Mouse (Mus musculus) MEL (cell line): Measurements from ENCODE around the gene Smurf2. TPM values are rescaled to one million over a fixed set of nuclear protein-coding genes. Genes with fewer than 3 reads are reported as not detected.
A peak's percentile ranks its signal among the peaks of the same experiment; 100 is the strongest.

Experiments
- DNase-seq: peaks from one replicate; pipeline ENCODE4 v3.0.0; 2011; ENCODE audit warnings: low read depth, low spot score
- H3K27ac ChIP-seq: 2 replicates; pipeline ENCODE4 v1.5.1; 2012; ENCODE audit warnings: low read depth, mild to moderate bottlenecking, control low read depth, low read length, moderate library complexity; ENCODE audit not compliant: control insufficient read depth
- H3K27me3 ChIP-seq, 2 experiments: fragments of 150-350 bp in 1 of 2; sonication (generic) in 1 of 2; 2 replicates each; pipeline ENCODE4 v1.6.1; 2012; ENCODE audit warnings: low read length in 2 of 2, mild to moderate bottlenecking in 2 of 2, improper control_type of control experiment in 1 of 2, moderate library complexity in 1 of 2; ENCODE audit not compliant: insufficient read depth in 2 of 2, control insufficient read depth in 1 of 2
- H3K36me3 ChIP-seq, 2 experiments: 2 replicates each; pipeline ENCODE4 v1.6.1; 2012 to 2014; ENCODE audit warnings: low read length in 2 of 2, improper control_type of control experiment in 1 of 2, inconsistent platforms in 1 of 2, mild to moderate bottlenecking in 1 of 2; ENCODE audit not compliant: insufficient read depth in 2 of 2, control insufficient read depth in 1 of 2
- H3K4me1 ChIP-seq, 2 experiments: fragments of 150-350 bp in 1 of 2; sonication (generic) in 1 of 2; 2 replicates each; pipeline ENCODE4 v1.6.1; 2012; ENCODE audit warnings: low read length in 2 of 2, improper control_type of control experiment in 1 of 2, mild to moderate bottlenecking in 1 of 2; ENCODE audit not compliant: insufficient read depth in 2 of 2, control insufficient read depth in 1 of 2
- H3K4me3 ChIP-seq, 2 experiments: fragments of 150-350 bp in 1 of 2; sonication (generic) in 1 of 2; 2 replicates each; pipeline ENCODE4 v1.5.1; 2012; ENCODE audit warnings: low read depth in 2 of 2, low read length in 2 of 2, mild to moderate bottlenecking in 2 of 2, moderate library complexity in 2 of 2, control low read depth in 1 of 2, improper control_type of control experiment in 1 of 2; ENCODE audit not compliant: control insufficient read depth in 1 of 2, insufficient read depth in 1 of 2
- H3K79me2 ChIP-seq: 2 replicates; pipeline ENCODE4 v1.6.1; 2012; ENCODE audit warnings: mild to moderate bottlenecking, low read length, moderate library complexity; ENCODE audit not compliant: control insufficient read depth, poor library complexity, insufficient read depth
- H3K9ac ChIP-seq: 2 replicates; pipeline ENCODE4 v1.6.1; 2012; ENCODE audit warnings: low read depth, mild to moderate bottlenecking, control low read depth, low read length, moderate library complexity; ENCODE audit not compliant: control insufficient read depth, poor library complexity, severe bottlenecking
- H3K9me3 ChIP-seq: fragments of 150-350 bp; sonication (generic); replicated peaks from 2 replicates; pipeline ENCODE4 v1.6.1; 2012; ENCODE audit warnings: mild to moderate bottlenecking, low read length, improper control_type of control experiment, moderate library complexity; ENCODE audit not compliant: insufficient read depth
- BHLHE40 ChIP-seq: IDR thresholded peaks from 2 replicates; pipeline ENCODE4 v1.6.1; 2012; ENCODE audit warnings: low read depth, mild to moderate bottlenecking, inconsistent platforms, low read length, improper control_type of control experiment, borderline replicate concordance
- CHD1 ChIP-seq: IDR thresholded peaks from 2 replicates; pipeline ENCODE4 v1.6.1; 2012; ENCODE audit warnings: low read depth, mild to moderate bottlenecking, inconsistent platforms, low read length, improper control_type of control experiment
- CTCF ChIP-seq, 3 experiments: IDR thresholded peaks in 2 of 3; conservative IDR thresholded peaks in 1 of 3; 2 replicates each; pipeline ENCODE4 v1.5.1; 2011 to 2012; ENCODE audit warnings: low read length in 3 of 3, low read depth in 2 of 3, mild to moderate bottlenecking in 2 of 3, improper control_type of control experiment in 1 of 3, inconsistent platforms in 1 of 3, mixed read lengths in 1 of 3, moderate library complexity in 1 of 3; ENCODE audit not compliant: control insufficient read depth in 1 of 3, insufficient read depth in 1 of 3, poor library complexity in 1 of 3, severe bottlenecking in 1 of 3
- ELF1 ChIP-seq: IDR thresholded peaks from 2 replicates; pipeline ENCODE4 v1.6.1; 2014; ENCODE audit warnings: low read depth, mild to moderate bottlenecking, inconsistent platforms, low read length, improper control_type of control experiment, moderate library complexity
- EP300 ChIP-seq, 2 experiments: IDR thresholded peaks; 2 replicates each; pipeline ENCODE4 v1.6.1; 2011; ENCODE audit warnings: improper control_type of control experiment in 2 of 2, low read length in 2 of 2, low read depth in 1 of 2, mild to moderate bottlenecking in 1 of 2
- HCFC1 ChIP-seq: IDR thresholded peaks from 2 replicates; pipeline ENCODE4 v1.6.1; 2012; ENCODE audit warnings: low read depth, mild to moderate bottlenecking, inconsistent platforms, low read length, improper control_type of control experiment, moderate library complexity
- KAT2A ChIP-seq: conservative IDR thresholded peaks from 2 replicates; pipeline ENCODE4 v1.6.1; 2012; ENCODE audit warnings: low read depth, low read length, improper control_type of control experiment, inconsistent platforms
- MAX ChIP-seq: IDR thresholded peaks from 2 replicates; pipeline ENCODE4 v1.6.1; 2011; ENCODE audit warnings: low read length, improper control_type of control experiment
- MAZ ChIP-seq: IDR thresholded peaks from 2 replicates; pipeline ENCODE4 v1.6.1; 2012; ENCODE audit warnings: low read depth, mild to moderate bottlenecking, inconsistent platforms, low read length, improper control_type of control experiment
- MEF2A ChIP-seq: IDR thresholded peaks from 2 replicates; pipeline ENCODE4 v1.6.1; 2014; ENCODE audit warnings: low read depth, mild to moderate bottlenecking, inconsistent platforms, low read length, improper control_type of control experiment; ENCODE audit not compliant: poor library complexity, insufficient replicate concordance, severe bottlenecking; ENCODE audit errors: extremely low read depth
- MXI1 ChIP-seq: IDR thresholded peaks from 2 replicates; pipeline ENCODE4 v1.6.1; 2011; ENCODE audit warnings: mild to moderate bottlenecking, low read depth, low read length, improper control_type of control experiment
- MYC ChIP-seq: IDR thresholded peaks from 2 replicates; pipeline ENCODE4 v1.6.1; 2011; ENCODE audit warnings: low read depth, mild to moderate bottlenecking, low read length, improper control_type of control experiment, moderate library complexity
- NELFE ChIP-seq: IDR thresholded peaks from 2 replicates; pipeline ENCODE4 v1.6.1; 2011; ENCODE audit warnings: low read depth, low read length, improper control_type of control experiment
- NRF1 ChIP-seq: IDR thresholded peaks from 2 replicates; pipeline ENCODE4 v1.6.1; 2014; ENCODE audit warnings: low read depth, mild to moderate bottlenecking, inconsistent platforms, low read length, improper control_type of control experiment, moderate library complexity; ENCODE audit not compliant: poor library complexity, insufficient read depth, severe bottlenecking
- POLR2A ChIP-seq, 2 experiments: IDR thresholded peaks; 2 replicates each; pipeline ENCODE4 v1.6.1; 2011 to 2012; ENCODE audit warnings: low read length in 2 of 2, mild to moderate bottlenecking in 2 of 2, control low read depth in 1 of 2, improper control_type of control experiment in 1 of 2, low read depth in 1 of 2, moderate library complexity in 1 of 2; ENCODE audit not compliant: control insufficient read depth in 1 of 2, insufficient read depth in 1 of 2, poor library complexity in 1 of 2
- POLR2AphosphoS2 ChIP-seq: IDR thresholded peaks from 2 replicates; pipeline ENCODE4 v1.6.1; 2011; ENCODE audit warnings: low read length, improper control_type of control experiment
- POLR2AphosphoS5 ChIP-seq: IDR thresholded peaks from 2 replicates; pipeline ENCODE4 v1.6.1; 2012; ENCODE audit warnings: low read depth, borderline replicate concordance, mild to moderate bottlenecking, inconsistent platforms, low read length, moderate library complexity, mixed read lengths
- SIN3A ChIP-seq: IDR thresholded peaks from 2 replicates; pipeline ENCODE4 v1.6.1; 2012; ENCODE audit warnings: low read length, improper control_type of control experiment, inconsistent platforms
- TAL1 ChIP-seq: IDR thresholded peaks from 2 replicates; pipeline ENCODE4 v1.6.1; 2012; ENCODE audit warnings: mild to moderate bottlenecking, inconsistent platforms, low read length, moderate library complexity, mixed read lengths
- TCF12 ChIP-seq: IDR thresholded peaks from 2 replicates; pipeline ENCODE4 v1.6.1; 2014; ENCODE audit warnings: low read depth, mild to moderate bottlenecking, inconsistent platforms, low read length, improper control_type of control experiment, moderate library complexity
- UBTF ChIP-seq: IDR thresholded peaks from 2 replicates; pipeline ENCODE4 v1.6.1; 2012; ENCODE audit warnings: low read depth, mild to moderate bottlenecking, inconsistent platforms, low read length, improper control_type of control experiment, moderate library complexity, borderline replicate concordance; ENCODE audit not compliant: insufficient read depth
- USF1 ChIP-seq: IDR thresholded peaks from 2 replicates; pipeline ENCODE4 v1.6.1; 2014; ENCODE audit warnings: low read depth, mild to moderate bottlenecking, inconsistent platforms, low read length, improper control_type of control experiment, moderate library complexity
- ZC3H11A ChIP-seq: IDR thresholded peaks from 2 replicates; pipeline ENCODE4 v1.6.1; 2012; ENCODE audit warnings: low read depth, mild to moderate bottlenecking, inconsistent platforms, low read length, improper control_type of control experiment
- ZMIZ1 ChIP-seq: IDR thresholded peaks from 2 replicates; pipeline ENCODE4 v1.6.1; 2012; ENCODE audit warnings: low read depth, mild to moderate bottlenecking, inconsistent platforms, low read length, improper control_type of control experiment, moderate library complexity
- ZNF384 ChIP-seq: IDR thresholded peaks from 2 replicates; pipeline ENCODE4 v1.6.1; 2012; ENCODE audit warnings: low read depth, mild to moderate bottlenecking, inconsistent platforms, low read length, improper control_type of control experiment
- polyA plus RNA-seq, 2 experiments: library from polyadenylated mRNA; stranded (reverse) in 1 of 2; unstranded in 1 of 2; fragments of >175 nt in 1 of 2; fragments of >200 nt in 1 of 2; gene quantifications; 2 replicates each; pipeline versions ENCODE4 v1.2.1 to v1.2.4; 2012; ENCODE audit warnings: low replicate concordance in 2 of 2, low read depth in 1 of 2; ENCODE audit not compliant: insufficient read length in 2 of 2, insufficient read depth in 1 of 2, missing spikeins in 1 of 2
- total RNA-seq: library from RNA; depleted of rRNA; stranded (reverse); fragments of 300-350 nt; gene quantifications from 2 replicates; pipeline ENCODE4 v1.2.3, GENCODE M21; 2012; rRNA removed

Smurf2 gene
- total RNA-seq (17.5 and 18.2 TPM in 2 replicates), polyA plus RNA-seq (10 to 100 TPM; 15.5 to 67.0 TPM)

- Histone ChIP-seq H3K27me3 (no peaks in the 10 kb centered on the region), H3K4me1 (peaks cover 2 to 5% of the 10 kb centered on the region in 2 experiments; a peak in 3 of 4 replicates), H3K36me3 (peaks cover 0 to 11% of the 10 kb centered on the region in 2 experiments; a peak in 2 of 4 replicates), H3K9ac (peak within 1 kb of the TSS; percentile 98), H3K27ac (peak within 1 kb of the TSS; percentile 62), H3K4me3 (peak within 1 kb of the TSS; percentile 87 to 89), H3K79me2 (peaks cover 27% of the 10 kb centered on the region), H3K9me3 (no peaks in the 10 kb centered on the region)
- DNase-seq, result peak; percentile 89
- TF ChIP-seq USF1 (0 out of 2 replicates have a peak, but pooled peaks have one; percentile 29), UBTF (0 out of 2 replicates have a peak, but pooled peaks have one; percentile 62), CHD1 (no peak), NRF1 (peak; percentile 72), EP300 (IDR thresholded peaks at IDR 0.05; ENCODE audit: low read depth in 1 of 2, low read length in 2 of 2) (no peak), MEF2A (no peak), ZMIZ1 (peak; percentile 95), ZNF384 (no peak), TAL1 (no peak), POLR2A (IDR thresholded peaks at IDR 0.05; ENCODE audit: control insufficient read depth in 1 of 2, insufficient read depth in 1 of 2, low read depth in 1 of 2, low read length in 2 of 2, poor library complexity in 1 of 2) (peak; percentile 99 to 100), SIN3A (peak; percentile 50), TCF12 (peak; percentile 63; the same call in 1 of the 2 replicates), CTCF (IDR thresholded peaks at IDR 0.05 in 2 of 3, conservative IDR thresholded peaks at IDR 0.05 in 1 of 3; ENCODE audit: control insufficient read depth in 1 of 3, insufficient read depth in 1 of 3, low read depth in 2 of 3, low read length in 3 of 3, poor library complexity in 1 of 3, severe bottlenecking in 1 of 3) (0 out of 6 replicates have a peak, but pooled peaks of 1 of the 3 experiments have one; percentile 0), KAT2A (no peak), MAZ (peak; percentile 46; the same call in 1 of the 2 replicates), BHLHE40 (no peak), ELF1 (no peak), ZC3H11A (no peak), POLR2AphosphoS5 (no peak), MYC (peak; percentile 63), NELFE (peak; percentile 98), POLR2AphosphoS2 (peak; percentile 76; the same call in 1 of the 2 replicates), MAX (0 out of 2 replicates have a peak, but pooled peaks have one; percentile 22), MXI1 (peak; percentile 81), HCFC1 (peak; percentile 75)
These were observed at the start of gene Smurf2 for GRCm38 (mm10) chr11:106920551-106921379. Gene Smurf2 (minus strand): TSS chr11:106920715.
